Mouse (Mus musculus) B cell, adult 2 months (primary cell): ENCODE measurements around the gene Fip1l1.

Experiments
- DNase-seq, 2 experiments: peaks; one replicate each; pipeline ENCODE4 v3.0.0; 2022

Gene Fip1l1

GRCm38 (mm10) chr5:74617816-74618572 is 82.7 kb downstream of the Fip1l1 start:
- no peak for DNase-seq

GRCm38 (mm10) chr5:74618573-74619059 is 83.4 kb downstream of the Fip1l1 start:
- DNase-seq, result peak; percentile 22 to 36

- no peak for DNase-seq
Measured at GRCm38 (mm10) chr5:74621691-74622470, 86.6 kb downstream of the Fip1l1 start.

- DNase-seq, result no peak
Measured at GRCm38 (mm10) chr5:74623316-74624000, 88.2 kb downstream of the Fip1l1 start.

- DNase-seq, result no peak
Measured at GRCm38 (mm10) chr5:74624385-74624784, 89.1 kb downstream of the Fip1l1 start.

GRCm38 (mm10) chr5:74628001-74628400 is 92.8 kb downstream of the Fip1l1 start:
- no peak for DNase-seq

- no peak for DNase-seq
Measured at GRCm38 (mm10) chr5:74632369-74633114, 97.3 kb downstream of the Fip1l1 start.

GRCm38 (mm10) chr5:74633453-74633852 is 98.2 kb downstream of the Fip1l1 start:
- no peak for DNase-seq

GRCm38 (mm10) chr5:74634391-74634790 is 99.1 kb downstream of the Fip1l1 start:
- DNase-seq, result no peak

- no peak for DNase-seq
Measured at GRCm38 (mm10) chr5:74639516-74639915, 104.3 kb downstream of the Fip1l1 start.

GRCm38 (mm10) chr5:74640504-74640903 is 105.3 kb downstream of the Fip1l1 start:
- no peak for DNase-seq

GRCm38 (mm10) chr5:74641000-74641399 is 105.8 kb downstream of the Fip1l1 start:
- DNase-seq, result peak; percentile 4 to 7

GRCm38 (mm10) chr5:74642291-74642690 is 107.0 kb downstream of the Fip1l1 start:
- no peak for DNase-seq

GRCm38 (mm10) chr5:74647584-74647984 is 112.3 kb downstream of the Fip1l1 start:
- DNase-seq, result no peak

- no peak for DNase-seq
Measured at GRCm38 (mm10) chr5:74648216-74648615, 113.0 kb downstream of the Fip1l1 start.
